Mouse (Mus musculus): Measurements from ENCODE around the gene Xrcc3. TPM values are rescaled to one million over a fixed set of nuclear protein-coding genes. Genes with fewer than 3 reads are reported as not detected.
A peak's percentile ranks its signal among the peaks of the same experiment; 100 is the strongest.

Xrcc3 gene
- polyA plus RNA-seq, 1 experiment = 7.6 TPM

- TF ChIP-seq CTCF (IDR thresholded peaks at IDR 0.05; ENCODE audit: borderline replicate concordance, extremely low read depth, insufficient read depth, insufficient read length) = no peak
- TF ChIP-seq POLR2A (IDR thresholded peaks at IDR 0.05; ENCODE audit: borderline replicate concordance, extremely low read depth, insufficient read depth, insufficient read length, poor library complexity, severe bottlenecking) = no peak
- no peak for DNase-seq (ENCODE audit: low read depth)
Observed at GRCm38 (mm10) chr12:111833457-111833856, 19.8 kb upstream of the Xrcc3 start.

GRCm38 (mm10) chr12:111832643-111833042 is 19.0 kb upstream of the Xrcc3 start:
- no peak for DNase-seq (ENCODE audit: low read depth)
- TF ChIP-seq POLR2A (IDR thresholded peaks at IDR 0.05; ENCODE audit: borderline replicate concordance, extremely low read depth, insufficient read depth, insufficient read length, poor library complexity, severe bottlenecking) = no peak
- no peak for TF ChIP-seq CTCF (IDR thresholded peaks at IDR 0.05; ENCODE audit: borderline replicate concordance, extremely low read depth, insufficient read depth, insufficient read length)

- TF ChIP-seq CTCF (IDR thresholded peaks at IDR 0.05; ENCODE audit: borderline replicate concordance, extremely low read depth, insufficient read depth, insufficient read length) (no peak), POLR2A (IDR thresholded peaks at IDR 0.05; ENCODE audit: borderline replicate concordance, extremely low read depth, insufficient read depth, insufficient read length, poor library complexity, severe bottlenecking) (no peak)
- DNase-seq (ENCODE audit: low read depth) = no peak
Observed at GRCm38 (mm10) chr12:111830375-111830774, 16.7 kb upstream of the Xrcc3 start.

GRCm38 (mm10) chr12:111829954-111830353 is 16.3 kb upstream of the Xrcc3 start:
- TF ChIP-seq CTCF (IDR thresholded peaks at IDR 0.05; ENCODE audit: borderline replicate concordance, extremely low read depth, insufficient read depth, insufficient read length) (no peak), POLR2A (IDR thresholded peaks at IDR 0.05; ENCODE audit: borderline replicate concordance, extremely low read depth, insufficient read depth, insufficient read length, poor library complexity, severe bottlenecking) (no peak)
- DNase-seq (ENCODE audit: low read depth) = peak; percentile 35

GRCm38 (mm10) chr12:111829447-111829846 is 15.8 kb upstream of the Xrcc3 start:
- DNase-seq (ENCODE audit: low read depth) = peak; percentile 77
- TF ChIP-seq POLR2A (IDR thresholded peaks at IDR 0.05; ENCODE audit: borderline replicate concordance, extremely low read depth, insufficient read depth, insufficient read length, poor library complexity, severe bottlenecking) (no peak), CTCF (IDR thresholded peaks at IDR 0.05; ENCODE audit: borderline replicate concordance, extremely low read depth, insufficient read depth, insufficient read length) (no peak)

- TF ChIP-seq POLR2A (IDR thresholded peaks at IDR 0.05; ENCODE audit: borderline replicate concordance, extremely low read depth, insufficient read depth, insufficient read length, poor library complexity, severe bottlenecking) (no peak), CTCF (IDR thresholded peaks at IDR 0.05; ENCODE audit: borderline replicate concordance, extremely low read depth, insufficient read depth, insufficient read length) (no peak)
- no peak for DNase-seq (ENCODE audit: low read depth)
Observed at GRCm38 (mm10) chr12:111827556-111827955, 13.9 kb upstream of the Xrcc3 start.

- DNase-seq (ENCODE audit: low read depth) = no peak
- TF ChIP-seq CTCF (IDR thresholded peaks at IDR 0.05; ENCODE audit: borderline replicate concordance, extremely low read depth, insufficient read depth, insufficient read length) (no peak), POLR2A (IDR thresholded peaks at IDR 0.05; ENCODE audit: borderline replicate concordance, extremely low read depth, insufficient read depth, insufficient read length, poor library complexity, severe bottlenecking) (no peak)
Observed at GRCm38 (mm10) chr12:111821931-111822330, 8.3 kb upstream of the Xrcc3 start.

GRCm38 (mm10) chr12:111820708-111821107 is 7.0 kb upstream of the Xrcc3 start:
- no peak for TF ChIP-seq POLR2A (IDR thresholded peaks at IDR 0.05; ENCODE audit: borderline replicate concordance, extremely low read depth, insufficient read depth, insufficient read length, poor library complexity, severe bottlenecking)
- no peak for TF ChIP-seq CTCF (IDR thresholded peaks at IDR 0.05; ENCODE audit: borderline replicate concordance, extremely low read depth, insufficient read depth, insufficient read length)
- DNase-seq (ENCODE audit: low read depth) = no peak

- no peak for DNase-seq (ENCODE audit: low read depth)
- TF ChIP-seq POLR2A (IDR thresholded peaks at IDR 0.05; ENCODE audit: borderline replicate concordance, extremely low read depth, insufficient read depth, insufficient read length, poor library complexity, severe bottlenecking) (no peak), CTCF (IDR thresholded peaks at IDR 0.05; ENCODE audit: borderline replicate concordance, extremely low read depth, insufficient read depth, insufficient read length) (no peak)
Observed at GRCm38 (mm10) chr12:111819936-111820335, 6.3 kb upstream of the Xrcc3 start.

GRCm38 (mm10) chr12:111817991-111818390 is 4.3 kb upstream of the Xrcc3 start:
- TF ChIP-seq POLR2A (IDR thresholded peaks at IDR 0.05; ENCODE audit: borderline replicate concordance, extremely low read depth, insufficient read depth, insufficient read length, poor library complexity, severe bottlenecking) (no peak), CTCF (IDR thresholded peaks at IDR 0.05; ENCODE audit: borderline replicate concordance, extremely low read depth, insufficient read depth, insufficient read length) (no peak)
- no peak for DNase-seq (ENCODE audit: low read depth)

- TF ChIP-seq CTCF (IDR thresholded peaks at IDR 0.05; ENCODE audit: borderline replicate concordance, extremely low read depth, insufficient read depth, insufficient read length) (no peak), POLR2A (IDR thresholded peaks at IDR 0.05; ENCODE audit: borderline replicate concordance, extremely low read depth, insufficient read depth, insufficient read length, poor library complexity, severe bottlenecking) (no peak)
- no peak for DNase-seq (ENCODE audit: low read depth)
Observed at GRCm38 (mm10) chr12:111816967-111817366, 3.3 kb upstream of the Xrcc3 start.

GRCm38 (mm10) chr12:111816528-111816927 is 2.9 kb upstream of the Xrcc3 start:
- DNase-seq (ENCODE audit: low read depth) = no peak
- TF ChIP-seq CTCF (IDR thresholded peaks at IDR 0.05; ENCODE audit: borderline replicate concordance, extremely low read depth, insufficient read depth, insufficient read length) (no peak), POLR2A (IDR thresholded peaks at IDR 0.05; ENCODE audit: borderline replicate concordance, extremely low read depth, insufficient read depth, insufficient read length, poor library complexity, severe bottlenecking) (no peak)

All from brain, embryonic 14.5 days (tissue).